Mouse (Mus musculus): ENCODE measurements around the gene Btla.

GRCm38 (mm10) chr16:45242700-45243099 is 18.6 kb downstream of the Btla start:
- TF ChIP-seq CTCF (IDR thresholded peaks at IDR 0.05; ENCODE audit: insufficient read depth, low read depth, low read length) (no peak), POLR2A (IDR thresholded peaks at IDR 0.05; ENCODE audit: insufficient read depth, low read depth, low read length) (no peak)
